Comparison of ENCODE assay signal across 8 mouse cellular contexts in the genomic region with DNA sequence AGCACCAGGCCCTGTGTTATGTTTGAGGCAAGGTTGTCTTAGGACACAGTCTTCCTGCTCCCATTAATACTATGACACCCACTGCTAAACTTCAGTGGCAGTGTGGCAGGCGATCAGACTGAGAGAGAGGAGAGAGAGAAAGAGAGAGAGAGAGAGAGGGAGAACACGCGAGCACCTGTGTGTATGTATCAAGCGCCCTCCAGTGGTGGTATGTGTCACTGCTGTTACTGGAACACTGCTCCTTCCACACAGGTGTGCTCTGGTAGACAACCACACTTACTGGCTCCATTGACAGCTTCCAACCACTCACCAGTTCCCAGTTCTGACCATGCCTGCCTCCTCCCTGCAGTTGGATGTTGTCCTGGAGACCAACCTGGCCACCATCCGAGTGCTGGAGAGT. TPM values are rescaled to one million over a fixed set of nuclear protein-coding genes. Genes with fewer than 3 reads are reported as not detected.
A peak's percentile ranks its signal among the peaks of the same experiment; 100 is the strongest.
DNase-seq lines count a peak whose midpoint lies in the region; ATAC-seq and TF ChIP-seq lines count a peak whose summit lies in the region.
"Had no signal": no experiment of that assay in that cellular context is flagged by ENCODE, and none has a peak within 500 bp of the region (broad histone marks: within the 10 kb centered on the region; RNA-seq: fewer than 3 reads in every experiment).

No protein-coding gene starts in this region.

- no peaks in the 10 kb centered on the region for H3K4me1 ChIP-seq in forebrain, embryonic 15.5 days
- no peaks in the 10 kb centered on the region for H3K4me1 ChIP-seq in intestine, postnatal 0 days (replicated peaks; ENCODE audit: control insufficient read depth, insufficient read depth, low read length)
- H3K4me1 ChIP-seq: neural tube, embryonic 12.5 days had no signal

- peak; percentile 90 for TF ChIP-seq CTCF in intestine, postnatal 0 days (IDR thresholded peaks at IDR 0.05; ENCODE audit: low read depth)

- H3K27me3 ChIP-seq in forebrain, embryonic 15.5 days, result no peaks in the 10 kb centered on the region
- H3K27me3 ChIP-seq in intestine, postnatal 0 days (replicated peaks; ENCODE audit: control insufficient read depth, insufficient read depth, low read length), result no peaks in the 10 kb centered on the region
- H3K27me3 ChIP-seq: neural tube, embryonic 12.5 days had no signal

- ATAC-seq in CD4-positive, CD25-positive, alpha-beta regulatory T cell, adult 4 months, result peak; percentile 56
- ATAC-seq in forebrain, embryonic 15.5 days (replicated peaks), result peak; percentile 34
- ATAC-seq in intestine, postnatal 0 days, result 0 out of 2 replicates have a peak, but pooled peaks have one; percentile 31

- H3K4me3 ChIP-seq in forebrain, embryonic 15.5 days, result no peak overlapping the region
- no peak overlapping the region for H3K4me3 ChIP-seq in intestine, postnatal 0 days (ENCODE audit: low read depth, low read length)
- H3K4me3 ChIP-seq: neural tube, embryonic 12.5 days had no signal

- peak; percentile 55 for DNase-seq in A20 (ENCODE audit: low read depth, low spot score)
- peak; percentile 29 for DNase-seq in cerebellum, adult 11 months
- peak; percentile 30 to 45 for DNase-seq in lung, adult 18-20 months
- DNase-seq in retina, postnatal 7 days (ENCODE audit: low read depth, low spot score), result peak; percentile 36

- H3K9me3 ChIP-seq in forebrain, embryonic 15.5 days, result no peaks in the 10 kb centered on the region
- no peaks in the 10 kb centered on the region for H3K9me3 ChIP-seq in intestine, postnatal 0 days (ENCODE audit: control insufficient read depth)
- H3K9me3 ChIP-seq: neural tube, embryonic 12.5 days had no signal

- no peak overlapping the region for H3K9ac ChIP-seq in forebrain, embryonic 15.5 days (replicated peaks)
- H3K9ac ChIP-seq in intestine, postnatal 0 days (ENCODE audit: low read depth, low read length), result no peak overlapping the region
- H3K9ac ChIP-seq: neural tube, embryonic 12.5 days had no signal

- H3K36me3 ChIP-seq in forebrain, embryonic 15.5 days, result peaks cover 95% of the 10 kb centered on the region
- H3K36me3 ChIP-seq in intestine, postnatal 0 days (ENCODE audit: control insufficient read depth, insufficient read depth), result peaks cover 90% of the 10 kb centered on the region

- H3K4me2 ChIP-seq in forebrain, embryonic 15.5 days (replicated peaks), result no peak overlapping the region
- H3K4me2 ChIP-seq in intestine, postnatal 0 days (replicated peaks; ENCODE audit: low read depth), result no peak overlapping the region
- H3K4me2 ChIP-seq: neural tube, embryonic 12.5 days had no signal

- H3K27ac ChIP-seq in forebrain, embryonic 15.5 days (replicated peaks), result no peak overlapping the region
- H3K27ac ChIP-seq in intestine, postnatal 0 days (ENCODE audit: low read depth, low read length), result no peak overlapping the region
- H3K27ac ChIP-seq: neural tube, embryonic 12.5 days had no signal

- 35% methylated on average over 5 of the region's 5 CpGs for WGBS in forebrain, embryonic 15.5 days
- WGBS in intestine, postnatal 0 days, result 33% methylated on average over 5 of the region's 5 CpGs

RNA-seq across cellular contexts. Expression of gene F2rl3, which starts 15.6 kb away (rescaled TPM):
- 10 to 100 TPM in 1 of 2 experiments, 1 to 10 TPM in 1; 6.1 to 10.2 TPM for polyA plus RNA-seq in CD4-positive, CD25-positive, alpha-beta regulatory T cell, adult 4 months (2017; shearing (Covaris generic))
- polyA plus RNA-seq in forebrain, embryonic 15.5 days (2015; fragmentation: Nextera tagmentation; extraction: Ambion mirVana), result 0.45 and 0.50 TPM in 2 replicates
- polyA plus RNA-seq in intestine, postnatal 0 days (2015; fragmentation: Nextera tagmentation; extraction: Ambion mirVana), result 2.4 and 2.5 TPM in 2 replicates

RNA-seq across cellular contexts. Expression of gene Sin3b, which starts 23.0 kb away (rescaled TPM):
- polyA plus RNA-seq in CD4-positive, CD25-positive, alpha-beta regulatory T cell, adult 4 months (2017; shearing (Covaris generic)), result 100 to 1,000 TPM in 1 of 2 experiments, 10 to 100 TPM in 1; 75.3 to 102 TPM
- 196 and 197 TPM in 2 replicates for polyA plus RNA-seq in forebrain, embryonic 15.5 days (2015; fragmentation: Nextera tagmentation; extraction: Ambion mirVana)
- polyA plus RNA-seq in intestine, postnatal 0 days (2015; fragmentation: Nextera tagmentation; extraction: Ambion mirVana), result 172 and 175 TPM in 2 replicates
